Mouse (Mus musculus): ENCODE results near the gene Miga1. TPM values are rescaled to one million over a fixed set of nuclear protein-coding genes. Genes with fewer than 3 reads are reported as not detected.

Gene Miga1
- 24.7 and 24.8 TPM in 2 replicates for polyA plus RNA-seq (2016; fragmentation: Nextera tagmentation; extraction: Ambion mirVana)

DNA sequence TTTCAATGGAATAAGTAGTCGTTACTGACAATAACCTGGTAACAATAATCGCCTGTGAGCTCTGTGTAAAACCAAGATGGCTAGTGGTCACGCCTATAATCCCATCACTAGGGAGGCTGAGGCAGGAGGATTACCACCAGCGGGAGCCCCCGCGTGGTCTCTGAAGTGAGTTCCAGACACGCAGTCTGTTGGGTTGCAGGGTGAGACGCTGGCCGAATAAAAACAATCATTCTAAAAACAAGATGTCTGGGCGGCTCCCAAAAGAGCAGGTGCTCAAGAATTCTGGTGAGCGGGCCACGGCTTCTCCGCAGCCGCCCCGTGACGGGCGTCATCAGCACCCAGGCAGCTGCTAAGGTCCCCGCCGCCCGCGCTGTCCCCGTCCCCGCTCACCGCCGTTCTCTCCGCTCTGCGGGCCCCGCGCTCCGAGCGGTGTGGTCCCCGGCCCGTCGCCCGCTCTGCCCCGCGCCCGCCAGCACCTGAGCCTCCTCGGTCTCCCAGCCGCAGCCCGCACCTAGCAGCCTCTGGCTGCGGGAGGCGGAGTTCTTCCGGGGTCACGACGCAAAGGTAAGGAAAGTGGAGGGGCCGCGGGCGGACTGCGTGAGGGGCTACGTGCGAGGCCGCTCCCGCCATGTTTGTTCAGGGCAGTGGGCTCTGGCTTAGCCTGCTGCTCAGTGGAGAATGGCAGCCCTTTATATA lies at the start of gene Miga1:
Gene Miga1, minus strand, starts transcription at position 546 of the 696 bp plus-strand sequence.
- 0 out of 2 replicates have a peak, but pooled peaks cover 3% of the 10 kb centered on the region for H3K4me1 ChIP-seq

GRCm38 (mm10) chr3:152384106-152384505 lies 43.9 kb upstream of the Miga1 start:
- peaks cover 59% of the 10 kb centered on the region for H3K36me3 ChIP-seq
- H3K9ac ChIP-seq, result no peak overlapping the region
- H3K4me1 ChIP-seq, result no peaks in the 10 kb centered on the region
- no peaks in the 10 kb centered on the region for H3K9me3 ChIP-seq
- no peak for ATAC-seq (ENCODE audit: insufficient number of reproducible peaks, insufficient read depth, low FRiP score, low TSS enrichment)
- no peaks in the 10 kb centered on the region for H3K27me3 ChIP-seq
- WGBS, result 68% methylated on average over 11 of the region's 11 CpGs
- no peak overlapping the region for H3K4me3 ChIP-seq
- no peak overlapping the region for H3K4me2 ChIP-seq (replicated peaks)
- H3K27ac ChIP-seq, result no peak overlapping the region

More for the DNA sequence above, at the start of gene Miga1:
- Histone ChIP-seq H3K4me3 (peak within 1 kb of the TSS; percentile 93), H3K4me2 (replicated peaks) (peak within 1 kb of the TSS; percentile 55), H3K27ac (peak within 1 kb of the TSS; percentile 57; the same call in 1 of the 2 replicates), H3K9ac (peak within 1 kb of the TSS; percentile 72), H3K9me3 (no peaks in the 10 kb centered on the region), H3K27me3 (no peaks in the 10 kb centered on the region), H3K36me3 (peaks cover 18% of the 10 kb centered on the region)
- ATAC-seq (ENCODE audit: insufficient number of reproducible peaks, insufficient read depth, low FRiP score, low TSS enrichment), result peak; percentile 90
- WGBS, result 3% methylated on average over 54 of the region's 54 CpGs

DNA sequence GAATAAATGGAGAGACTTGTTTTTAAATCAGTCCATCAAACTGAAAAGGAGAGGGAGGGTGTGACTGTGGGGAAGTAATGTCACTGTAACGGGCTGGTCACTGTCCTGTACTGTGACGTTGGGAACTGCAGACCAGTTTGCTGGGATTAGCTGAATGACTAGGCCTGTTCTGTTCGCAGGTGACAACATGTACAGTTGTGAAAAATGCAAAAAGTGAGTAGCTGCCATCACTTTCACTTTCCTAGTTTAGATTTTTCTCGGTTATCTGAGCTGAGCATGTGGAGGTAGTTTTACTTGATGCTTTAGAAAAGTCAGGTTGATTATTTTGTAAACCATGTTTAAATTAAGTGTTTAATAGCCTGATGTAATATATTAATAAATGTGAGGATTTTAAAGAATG lies 35.9 kb upstream of the Miga1 start:
- Histone ChIP-seq H3K4me2 (replicated peaks) (no peak overlapping the region), H3K9ac (no peak overlapping the region), H3K36me3 (peaks cover 71% of the 10 kb centered on the region), H3K9me3 (no peaks in the 10 kb centered on the region), H3K4me3 (no peak overlapping the region), H3K4me1 (no peaks in the 10 kb centered on the region), H3K27me3 (no peaks in the 10 kb centered on the region), H3K27ac (no peak overlapping the region)
- ATAC-seq (ENCODE audit: insufficient number of reproducible peaks, insufficient read depth, low FRiP score, low TSS enrichment), result no peak
- 91% methylated on average over 4 of the region's 4 CpGs for WGBS

DNA sequence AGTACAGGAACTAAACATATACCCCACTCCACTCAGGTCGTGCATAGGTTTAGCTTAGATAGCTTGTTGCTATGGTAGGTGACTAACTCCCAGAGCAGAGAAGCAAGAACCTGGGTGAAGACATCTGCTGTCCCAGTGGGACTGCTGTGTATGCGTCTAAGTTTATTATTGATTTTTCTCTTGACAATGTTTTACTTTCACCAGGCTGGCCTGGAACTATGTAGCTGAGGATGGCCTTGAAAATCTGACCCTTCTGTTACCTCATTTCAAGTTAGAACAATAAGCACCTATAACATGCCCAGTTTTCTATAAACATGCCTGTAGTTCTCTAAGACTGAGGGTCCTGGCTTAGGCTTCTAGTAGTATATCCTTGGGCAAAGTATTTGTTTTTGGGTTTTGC lies 24.0 kb upstream of the Miga1 start:
- Histone ChIP-seq H3K4me3 (no peak overlapping the region), H3K27me3 (no peaks in the 10 kb centered on the region), H3K9ac (no peak overlapping the region), H3K4me1 (no peaks in the 10 kb centered on the region), H3K4me2 (replicated peaks) (no peak overlapping the region), H3K9me3 (no peaks in the 10 kb centered on the region), H3K27ac (no peak overlapping the region), H3K36me3 (peaks cover 67% of the 10 kb centered on the region)
- WGBS, result 86% methylated on average over 2 of the region's 2 CpGs
- no peak for ATAC-seq (ENCODE audit: insufficient number of reproducible peaks, insufficient read depth, low FRiP score, low TSS enrichment)

GRCm38 (mm10) chr3:152359151-152359550 lies 18.9 kb upstream of the Miga1 start:
- H3K36me3 ChIP-seq, result peaks cover 33% of the 10 kb centered on the region
- no peaks in the 10 kb centered on the region for H3K4me1 ChIP-seq
- 79% methylated on average over 7 of the region's 7 CpGs for WGBS
- ATAC-seq (ENCODE audit: insufficient number of reproducible peaks, insufficient read depth, low FRiP score, low TSS enrichment), result no peak
- H3K9ac ChIP-seq, result no peak overlapping the region
- H3K27ac ChIP-seq, result no peak overlapping the region
- H3K27me3 ChIP-seq, result no peaks in the 10 kb centered on the region
- H3K9me3 ChIP-seq, result no peaks in the 10 kb centered on the region
- no peak overlapping the region for H3K4me2 ChIP-seq (replicated peaks)
- H3K4me3 ChIP-seq, result no peak overlapping the region

DNA sequence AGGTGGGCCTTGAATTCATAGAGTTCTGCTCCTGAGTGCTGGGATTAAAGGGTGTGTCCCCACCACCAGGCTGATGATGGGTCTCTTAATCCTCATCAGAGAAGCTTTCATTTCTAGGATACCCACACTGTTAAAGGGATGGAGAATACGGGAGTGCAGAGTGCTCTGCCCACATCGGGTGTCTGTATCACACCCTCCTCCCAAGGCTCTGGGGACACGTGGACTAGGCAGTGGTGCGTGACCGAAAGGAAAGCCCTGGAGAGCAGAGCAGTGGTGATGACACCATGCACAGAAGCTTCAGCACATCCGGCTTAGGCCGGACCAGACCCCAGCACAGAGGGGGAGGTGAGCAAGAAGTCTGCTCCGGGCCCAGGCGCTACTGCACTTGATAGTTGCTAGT lies 16.5 kb upstream of the Miga1 start:
- Histone ChIP-seq H3K4me2 (replicated peaks) (no peak overlapping the region), H3K9me3 (no peaks in the 10 kb centered on the region), H3K36me3 (peaks cover 14% of the 10 kb centered on the region), H3K27ac (no peak overlapping the region), H3K4me1 (peaks cover 4% of the 10 kb centered on the region; the same call in 1 of the 2 replicates), H3K9ac (no peak overlapping the region), H3K4me3 (no peak overlapping the region), H3K27me3 (no peaks in the 10 kb centered on the region)
- ATAC-seq (ENCODE audit: insufficient number of reproducible peaks, insufficient read depth, low FRiP score, low TSS enrichment), result no peak; the same call in 1 of the 2 replicates
- WGBS, result 83% methylated on average over 9 of the region's 9 CpGs

DNA sequence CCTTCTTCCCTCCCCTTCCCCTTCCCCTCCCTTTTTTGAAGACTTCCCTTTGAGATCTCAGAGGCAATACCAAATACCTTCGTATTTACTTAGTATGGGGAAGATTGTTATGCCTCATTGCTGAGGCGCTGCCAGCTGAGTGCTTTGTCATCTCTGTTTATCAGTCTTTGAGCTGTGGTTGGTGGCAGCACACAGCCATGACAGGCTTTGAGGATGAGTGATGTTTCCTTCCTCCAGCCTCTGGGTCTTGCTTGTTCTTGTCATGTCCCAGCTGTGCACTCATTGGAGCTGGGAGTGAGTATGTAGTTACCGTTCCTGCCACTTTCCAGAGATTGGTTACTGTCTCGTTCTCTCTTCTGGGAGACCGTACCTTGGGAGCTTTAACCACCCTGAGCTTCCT lies 15.2 kb upstream of the Miga1 start:
- Histone ChIP-seq H3K36me3 (peaks cover 4% of the 10 kb centered on the region; the same call in 1 of the 2 replicates), H3K4me2 (replicated peaks) (no peak overlapping the region), H3K4me1 (peaks cover 14% of the 10 kb centered on the region), H3K9me3 (no peaks in the 10 kb centered on the region), H3K4me3 (no peak overlapping the region), H3K9ac (no peak overlapping the region), H3K27ac (no peak overlapping the region), H3K27me3 (no peaks in the 10 kb centered on the region)
- no peak for ATAC-seq (ENCODE audit: insufficient number of reproducible peaks, insufficient read depth, low FRiP score, low TSS enrichment)
- WGBS, result 53% methylated on average over 5 of the region's 5 CpGs

DNA sequence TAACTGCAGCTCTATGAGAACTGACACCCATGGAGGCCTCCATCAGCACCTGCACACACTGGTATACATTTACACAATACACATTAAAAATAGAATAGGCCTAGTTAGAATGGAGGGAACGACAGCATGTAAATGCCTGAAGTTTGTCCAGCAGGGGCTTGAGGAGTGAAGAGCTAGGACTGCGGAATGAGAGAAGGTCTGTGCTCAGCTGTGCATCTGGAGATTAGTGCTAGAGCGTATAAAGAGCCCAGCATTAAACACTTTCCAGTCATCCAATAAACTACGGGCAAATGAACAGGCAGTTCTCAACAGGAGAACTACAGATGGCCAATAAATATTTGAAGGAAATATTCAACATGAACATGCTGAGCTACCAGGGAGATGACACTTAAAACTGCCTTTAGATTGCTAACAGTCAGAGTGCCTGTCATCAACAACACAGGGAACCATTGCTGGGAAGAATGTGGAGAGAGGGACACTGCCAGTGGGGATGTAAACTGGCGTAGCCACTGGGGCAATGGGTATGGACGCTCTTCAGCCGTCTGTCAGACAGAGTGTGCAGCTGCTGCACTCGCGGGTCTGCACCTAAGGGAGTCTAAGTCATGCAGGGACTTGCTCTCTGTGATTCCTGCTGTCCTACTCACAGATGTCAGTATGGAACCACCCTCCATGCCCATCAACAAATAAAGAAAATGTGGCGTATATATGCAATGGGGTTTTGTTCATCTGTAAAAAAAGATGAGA lies 13.4 kb upstream of the Miga1 start:
- ATAC-seq (ENCODE audit: insufficient number of reproducible peaks, insufficient read depth, low FRiP score, low TSS enrichment), result no peak; the same call in 1 of the 2 replicates
- no peak overlapping the region for H3K27ac ChIP-seq
- H3K36me3 ChIP-seq, result peaks cover 6% of the 10 kb centered on the region; the same call in 1 of the 2 replicates
- H3K4me3 ChIP-seq, result no peak overlapping the region
- no peaks in the 10 kb centered on the region for H3K9me3 ChIP-seq
- H3K9ac ChIP-seq, result no peak overlapping the region
- H3K27me3 ChIP-seq, result no peaks in the 10 kb centered on the region
- H3K4me2 ChIP-seq (replicated peaks), result no peak overlapping the region
- peaks cover 22% of the 10 kb centered on the region for H3K4me1 ChIP-seq
- 80% methylated on average over 10 of the region's 10 CpGs for WGBS

GRCm38 (mm10) chr3:152352289-152352688 lies 12.1 kb upstream of the Miga1 start:
- Histone ChIP-seq H3K4me2 (replicated peaks) (no peak overlapping the region), H3K4me3 (no peak overlapping the region), H3K9ac (no peak overlapping the region), H3K27ac (no peak overlapping the region), H3K27me3 (no peaks in the 10 kb centered on the region), H3K36me3 (peaks cover 6% of the 10 kb centered on the region; the same call in 1 of the 2 replicates), H3K4me1 (peaks cover 24% of the 10 kb centered on the region), H3K9me3 (no peaks in the 10 kb centered on the region)
- 91% methylated on average over 4 of the region's 4 CpGs for WGBS
- no peak for ATAC-seq (ENCODE audit: insufficient number of reproducible peaks, insufficient read depth, low FRiP score, low TSS enrichment)

- Histone ChIP-seq H3K9me3 (no peaks in the 10 kb centered on the region), H3K9ac (no peak overlapping the region), H3K27me3 (no peaks in the 10 kb centered on the region), H3K27ac (no peak overlapping the region), H3K36me3 (peaks cover 6% of the 10 kb centered on the region; the same call in 1 of the 2 replicates), H3K4me3 (no peak overlapping the region), H3K4me2 (replicated peaks) (no peak overlapping the region), H3K4me1 (peaks cover 25% of the 10 kb centered on the region)
- 85% methylated on average over 5 of the region's 5 CpGs for WGBS
- ATAC-seq (ENCODE audit: insufficient number of reproducible peaks, insufficient read depth, low FRiP score, low TSS enrichment), result no peak
Observed at GRCm38 (mm10) chr3:152350966-152351365, 10.8 kb upstream of the Miga1 start.

- H3K9ac ChIP-seq, result no peak overlapping the region
- no peak overlapping the region for H3K27ac ChIP-seq
- H3K36me3 ChIP-seq, result peaks cover 6% of the 10 kb centered on the region; the same call in 1 of the 2 replicates
- 81% methylated on average over 3 of the region's 3 CpGs for WGBS
- no peaks in the 10 kb centered on the region for H3K9me3 ChIP-seq
- no peaks in the 10 kb centered on the region for H3K27me3 ChIP-seq
- peaks cover 25% of the 10 kb centered on the region for H3K4me1 ChIP-seq
- H3K4me3 ChIP-seq, result no peak overlapping the region
- no peak overlapping the region for H3K4me2 ChIP-seq (replicated peaks)
- no peak for ATAC-seq (ENCODE audit: insufficient number of reproducible peaks, insufficient read depth, low FRiP score, low TSS enrichment)
Observed at GRCm38 (mm10) chr3:152350431-152350830, 10.2 kb upstream of the Miga1 start.

Data from embryonic facial prominence, embryonic 12.5 days (tissue).